Mouse (Mus musculus) heart, postnatal 0 days (tissue): ENCODE measurements around the gene Gfpt2.

Source experiments
- CTCF ChIP-seq: IDR thresholded peaks from 2 replicates; pipeline ENCODE4 v1.5.1; 2016; ENCODE audit warnings: antibody characterized with exemption, control low read depth, low read depth
- EP300 ChIP-seq: IDR thresholded peaks from 2 replicates; pipeline ENCODE4 v1.6.1; 2016; ENCODE audit warnings: antibody characterized with exemption, low read depth

- TF ChIP-seq CTCF (no peak), EP300 (no peak)
These were observed 25.0 kb downstream of the Gfpt2 start for GRCm38 (mm10) chr11:49818869-49819566.
